Mouse (Mus musculus) heart, postnatal 0 days (tissue): ENCODE results near the gene Syt8. TPM values are rescaled to one million over a fixed set of nuclear protein-coding genes. Genes with fewer than 3 reads are reported as not detected.

Source experiments
- ATAC-seq: fragments of 200-750 bp; cut with Nextera tagmentation; 2 replicates; pipeline ENCODE4 v1.8.0; 2017; ENCODE audit warnings: low read depth, moderate number of reproducible peaks, moderate library complexity; ENCODE audit not compliant: insufficient read depth
- DNase-seq: peaks from one replicate; pipeline ENCODE4 v3.0.0-alpha.2; 2016; ENCODE audit warnings: low spot score
- H3K27ac ChIP-seq: fragments of 300-500 bp; sonication (generic); 2 replicates; pipeline ENCODE4 v1.5.1; 2014; ENCODE audit warnings: low read depth, mild to moderate bottlenecking
- H3K27me3 ChIP-seq: fragments of 300-500 bp; sonication (generic); 2 replicates; pipeline ENCODE4 v1.6.1; 2014; ENCODE audit warnings: low read length, mixed read lengths; ENCODE audit not compliant: control insufficient read depth, insufficient read depth
- H3K36me3 ChIP-seq: fragments of 300-500 bp; sonication (generic); replicated peaks from 2 replicates; pipeline ENCODE4 v1.6.1; 2014; ENCODE audit warnings: low read length, mixed read lengths; ENCODE audit not compliant: control insufficient read depth, insufficient read depth
- H3K4me1 ChIP-seq: fragments of 300-500 bp; sonication (generic); 2 replicates; pipeline ENCODE4 v1.6.1; 2014; ENCODE audit warnings: antibody characterized with exemption; ENCODE audit not compliant: control insufficient read depth, insufficient read depth
- H3K4me2 ChIP-seq: fragments of 300-500 bp; sonication (generic); 2 replicates; pipeline ENCODE4 v1.6.1; 2014; ENCODE audit warnings: low read depth, mild to moderate bottlenecking, low read length, moderate library complexity
- H3K4me3 ChIP-seq: fragments of 300-500 bp; sonication (generic); 2 replicates; pipeline ENCODE4 v1.5.1; 2014; ENCODE audit warnings: low read depth, low read length
- H3K9ac ChIP-seq: fragments of 300-500 bp; sonication (generic); replicated peaks from 2 replicates; pipeline ENCODE4 v1.6.1; 2014; ENCODE audit warnings: low read depth, low read length, mixed read lengths
- H3K9me3 ChIP-seq: fragments of 300-500 bp; sonication (generic); replicated peaks from 2 replicates; pipeline ENCODE4 v1.6.1; 2016; ENCODE audit warnings: low read length; ENCODE audit not compliant: control insufficient read depth
- CTCF ChIP-seq: IDR thresholded peaks from 2 replicates; pipeline ENCODE4 v1.5.1; 2016; ENCODE audit warnings: antibody characterized with exemption, control low read depth, low read depth
- EP300 ChIP-seq: IDR thresholded peaks from 2 replicates; pipeline ENCODE4 v1.6.1; 2016; ENCODE audit warnings: antibody characterized with exemption, low read depth
- WGBS: fragments of 180-500 bp; shearing (Covaris S2); extraction: QIAGEN DNeasy Blood & Tissue Kit; methylation state at CpG from one replicate; pipeline ENCODE4 v1.1.7; 2014; 5-methylcytosine and 5-hydroxymethylcytosine counted together
- polyA plus RNA-seq: library from polyadenylated mRNA; unstranded; fragments of >200 nt; fragmentation: Nextera tagmentation; extraction: Ambion mirVana; gene quantifications from 2 replicates; pipeline ENCODE4 v1.2.1, GENCODE M21; 2015
- total RNA-seq: library from RNA; depleted of rRNA; stranded (reverse); fragments of >200 nt; gene quantifications from 2 replicates; pipeline ENCODE4 v1.2.3, GENCODE M21; 2014; ENCODE audit warnings: low replicate concordance

Gene Syt8
- total and polyA plus RNA-seq, 2 experiments from 2014 or later: 18.0 TPM; not detected in 1

GRCm38 (mm10) chr7:142479886-142480285 lies 45.2 kb downstream of the Syt8 start:
- DNase-seq: no peak
- Histone ChIP-seq H3K4me1 (peaks cover 51% of the 10 kb centered on the region), H3K36me3 (no peaks in the 10 kb centered on the region), H3K9me3 (no peaks in the 10 kb centered on the region), H3K4me3 (no peak overlapping the region), H3K4me2 (no peak overlapping the region), H3K27ac (peak overlapping the region; percentile 96), H3K9ac (no peak overlapping the region), H3K27me3 (no peaks in the 10 kb centered on the region)
- WGBS: 93% methylated on average over 3 of the region's 3 CpGs
- ATAC-seq: no peak
- TF ChIP-seq EP300: no peak
- no peak for TF ChIP-seq CTCF

- DNase-seq (no peak), ATAC-seq (no peak)
- H3K4me3 ChIP-seq: no peak overlapping the region
- H3K36me3 ChIP-seq: no peaks in the 10 kb centered on the region
- no peaks in the 10 kb centered on the region for H3K27me3 ChIP-seq
- H3K27ac ChIP-seq: peak overlapping the region; percentile 96
- 92% methylated on average over 3 of the region's 3 CpGs for WGBS
- H3K4me1 ChIP-seq: peaks cover 49% of the 10 kb centered on the region
- H3K9me3 ChIP-seq: no peaks in the 10 kb centered on the region
- 0 out of 2 replicates have a peak overlapping the region, but pooled peaks have one; percentile 70 for H3K9ac ChIP-seq
- TF ChIP-seq EP300: no peak
- TF ChIP-seq CTCF: no peak
- H3K4me2 ChIP-seq: peak overlapping the region; percentile 60; the same call in 1 of the 2 replicates
Observed at GRCm38 (mm10) chr7:142480661-142481060, 46.0 kb downstream of the Syt8 start.

GRCm38 (mm10) chr7:142481186-142481567 lies 46.5 kb downstream of the Syt8 start:
- peak; percentile 28 for ATAC-seq
- TF ChIP-seq CTCF (peak; percentile 73), EP300 (no peak)
- peaks cover 44% of the 10 kb centered on the region for H3K4me1 ChIP-seq
- peak overlapping the region; percentile 5; the same call in 1 of the 2 replicates for H3K4me3 ChIP-seq
- no peaks in the 10 kb centered on the region for H3K9me3 ChIP-seq
- 25% methylated on average over 5 of the region's 5 CpGs for WGBS
- peak overlapping the region; percentile 70 for H3K9ac ChIP-seq
- DNase-seq: peak; percentile 82
- peak overlapping the region; percentile 60 for H3K4me2 ChIP-seq
- H3K36me3 ChIP-seq: 0 out of 2 replicates have a peak, but pooled peaks cover 3% of the 10 kb centered on the region
- H3K27ac ChIP-seq: peak overlapping the region; percentile 96
- H3K27me3 ChIP-seq: no peaks in the 10 kb centered on the region

GRCm38 (mm10) chr7:142481568-142482255 lies 47.1 kb downstream of the Syt8 start:
- Histone ChIP-seq H3K4me3 (peak overlapping the region; percentile 5; the same call in 1 of the 2 replicates), H3K27me3 (no peaks in the 10 kb centered on the region), H3K4me1 (peaks cover 44% of the 10 kb centered on the region), H3K4me2 (peak overlapping the region; percentile 60), H3K36me3 (peaks cover 8% of the 10 kb centered on the region; the same call in 1 of the 2 replicates), H3K27ac (peak overlapping the region; percentile 96), H3K9ac (peak overlapping the region; percentile 70), H3K9me3 (no peaks in the 10 kb centered on the region)
- peak; percentile 69 for DNase-seq
- ATAC-seq: peak; percentile 62
- 7% methylated on average over 22 of the region's 22 CpGs for WGBS
- TF ChIP-seq EP300: 0 out of 2 replicates have a peak, but pooled peaks have one; percentile 36
- TF ChIP-seq CTCF: no peak

GRCm38 (mm10) chr7:142482256-142482609 lies 47.6 kb downstream of the Syt8 start:
- TF ChIP-seq CTCF (no peak), EP300 (no peak)
- DNase-seq (peak; percentile 51), ATAC-seq (peak; percentile 22)
- Histone ChIP-seq H3K36me3 (peaks cover 10% of the 10 kb centered on the region; the same call in 1 of the 2 replicates), H3K9me3 (no peaks in the 10 kb centered on the region), H3K4me2 (peak overlapping the region; percentile 60; the same call in 1 of the 2 replicates), H3K27ac (peak overlapping the region; percentile 96), H3K4me1 (peaks cover 50% of the 10 kb centered on the region), H3K4me3 (no peak overlapping the region), H3K27me3 (no peaks in the 10 kb centered on the region), H3K9ac (peak overlapping the region; percentile 70; the same call in 1 of the 2 replicates)
- 5% methylated on average over 6 of the region's 6 CpGs for WGBS
